9 mouse cellular contexts compared by ENCODE assay signal in genomic region chr7:30744022-30744598, GRCm38 (mm10). TPM values are rescaled to one million over a fixed set of nuclear protein-coding genes. Genes with fewer than 3 reads are reported as not detected.
A peak's percentile ranks its signal among the peaks of the same experiment; 100 is the strongest.
DNase-seq lines count a peak whose midpoint lies in the region; ATAC-seq and TF ChIP-seq lines count a peak whose summit lies in the region.
"Had no signal": no experiment of that assay in that cellular context is flagged by ENCODE, and none has a peak within 500 bp of the region (broad histone marks: within the 10 kb centered on the region; RNA-seq: fewer than 3 reads in every experiment).

No protein-coding gene starts in this region.

- H3K4me3 ChIP-seq in heart, embryonic 11.5 days (ENCODE audit: low read depth, low read length) = no peak overlapping the region
- no peak overlapping the region for H3K4me3 ChIP-seq in stomach, postnatal 0 days (ENCODE audit: low read depth, low read length)

- no peak for ATAC-seq in heart, embryonic 11.5 days (replicated peaks; ENCODE audit: insufficient number of reproducible peaks, low FRiP score, low TSS enrichment)
- ATAC-seq in stomach, postnatal 0 days (ENCODE audit: low FRiP score, low TSS enrichment) = no peak

- H3K9me3 ChIP-seq in heart, embryonic 11.5 days (replicated peaks; ENCODE audit: control insufficient read depth, low read length) = no peaks in the 10 kb centered on the region
- H3K9me3 ChIP-seq in stomach, postnatal 0 days (ENCODE audit: control insufficient read depth, low read length) = no peaks in the 10 kb centered on the region

- TF ChIP-seq CTCF in stomach, postnatal 0 days (IDR thresholded peaks at IDR 0.05; ENCODE audit: low read depth) = peak; percentile 14; the same call in 1 of the 2 replicates

- H3K27me3 ChIP-seq in heart, embryonic 11.5 days (ENCODE audit: control insufficient read depth, insufficient read depth, low read length) = no peaks in the 10 kb centered on the region
- no peaks in the 10 kb centered on the region for H3K27me3 ChIP-seq in stomach, postnatal 0 days (ENCODE audit: control insufficient read depth, insufficient read depth, low read length)

- no peak overlapping the region for H3K9ac ChIP-seq in heart, embryonic 11.5 days (ENCODE audit: low read depth, low read length)
- H3K9ac ChIP-seq in stomach, postnatal 0 days (ENCODE audit: low read length) = no peak overlapping the region

- no peaks in the 10 kb centered on the region for H3K36me3 ChIP-seq in heart, embryonic 11.5 days (ENCODE audit: control insufficient read depth, insufficient read depth, low read length)
- no peaks in the 10 kb centered on the region for H3K36me3 ChIP-seq in stomach, postnatal 0 days (ENCODE audit: control insufficient read depth, insufficient read depth, low read length)

- peaks cover 6% of the 10 kb centered on the region; the same call in 1 of the 2 replicates for H3K4me1 ChIP-seq in heart, embryonic 11.5 days (ENCODE audit: control insufficient read depth, insufficient read depth, low read length)
- 0 out of 2 replicates have a peak, but pooled peaks cover 2% of the 10 kb centered on the region for H3K4me1 ChIP-seq in stomach, postnatal 0 days (replicated peaks; ENCODE audit: control insufficient read depth, insufficient read depth)

- no peak overlapping the region for H3K27ac ChIP-seq in heart, embryonic 11.5 days (ENCODE audit: low read depth, low read length)
- no peak overlapping the region for H3K27ac ChIP-seq in stomach, postnatal 0 days (replicated peaks)

- peak; percentile 35 to 45 for DNase-seq in heart, adult 18-20 months
- DNase-seq in ovary, postnatal 36 days (ENCODE audit: low spot score) = peak; percentile 40
- DNase-seq in ovary, adult 18-20 months (ENCODE audit: low spot score) = no peak
- DNase-seq in kidney, postnatal 4 days = peak; percentile 66 to 72
- DNase-seq in stomach, postnatal 0 days (ENCODE audit: low spot score) = peak; percentile 41
- DNase-seq in embryo, embryonic 11 days = no peak
- no peak for DNase-seq in left cerebral cortex, adult 11 months (ENCODE audit: low spot score)

- no peak overlapping the region for H3K4me2 ChIP-seq in heart, embryonic 11.5 days
- H3K4me2 ChIP-seq in stomach, postnatal 0 days (replicated peaks; ENCODE audit: low read depth) = no peak overlapping the region

- 35% methylated on average over 4 of the region's 4 CpGs for WGBS in heart, embryonic 11.5 days (ENCODE audit: insufficient replicate concordance)
- WGBS in stomach, postnatal 0 days = 29% methylated on average over 4 of the region's 4 CpGs

- TF ChIP-seq EP300 in stomach, postnatal 0 days (optimal IDR thresholded peaks at IDR 0.05) = no peak

RNA-seq across cellular contexts. Expression of gene Gapdhs, which starts 0.6 kb away (rescaled TPM):
- not detected for total RNA-seq in heart, adult 18-20 months (2021)
- polyA plus RNA-seq in heart, embryonic 11.5 days (2014; fragmentation: Nextera tagmentation; extraction: Ambion mirVana) = 0.25 and 0.36 TPM in 2 replicates
- 0.27 and 0.30 TPM in 2 replicates for polyA plus RNA-seq in stomach, postnatal 0 days (2015; fragmentation: Nextera tagmentation; extraction: Ambion mirVana)
- total RNA-seq: megakaryocyte, adult 5-6 weeks had no signal

RNA-seq across cellular contexts. Expression of gene Sbsn, which starts 7.2 kb away (rescaled TPM):
- total RNA-seq in heart, adult 18-20 months (2021) = 1 to 10 TPM; 2.1 to 3.7 TPM
- 0.49 and 0.56 TPM in 2 replicates for polyA plus RNA-seq in heart, embryonic 11.5 days (2014; fragmentation: Nextera tagmentation; extraction: Ambion mirVana)
- 438 and 453 TPM in 2 replicates for polyA plus RNA-seq in stomach, postnatal 0 days (2015; fragmentation: Nextera tagmentation; extraction: Ambion mirVana)

RNA-seq across cellular contexts. Expression of gene Tmem147, which starts 14.8 kb away (rescaled TPM):
- total RNA-seq in heart, adult 18-20 months (2021) = 100 to 1,000 TPM; 238 to 252 TPM
- polyA plus RNA-seq in heart, embryonic 11.5 days (2014; fragmentation: Nextera tagmentation; extraction: Ambion mirVana) = 172 and 173 TPM in 2 replicates
- 210 and 221 TPM in 2 replicates for polyA plus RNA-seq in stomach, postnatal 0 days (2015; fragmentation: Nextera tagmentation; extraction: Ambion mirVana)

RNA-seq across cellular contexts. Expression of gene Dmkn, which starts 19.4 kb away (rescaled TPM):
- 1 to 10 TPM; 1.0 to 3.5 TPM for total RNA-seq in heart, adult 18-20 months (2021)
- 1.1 and 1.2 TPM in 2 replicates for polyA plus RNA-seq in heart, embryonic 11.5 days (2014; fragmentation: Nextera tagmentation; extraction: Ambion mirVana)
- 1,959 and 2,038 TPM in 2 replicates for polyA plus RNA-seq in stomach, postnatal 0 days (2015; fragmentation: Nextera tagmentation; extraction: Ambion mirVana)

RNA-seq across cellular contexts. Expression of gene Atp4a, which starts 32.1 kb away (rescaled TPM):
- under 1 TPM in 1 of 2 experiments, not detected in 1; 0.51 TPM for total RNA-seq in heart, adult 18-20 months (2021)
- 0.17 and 1.4 TPM in 2 replicates for polyA plus RNA-seq in heart, embryonic 11.5 days (2014; fragmentation: Nextera tagmentation; extraction: Ambion mirVana)
- polyA plus RNA-seq in stomach, postnatal 0 days (2015; fragmentation: Nextera tagmentation; extraction: Ambion mirVana) = 601 and 695 TPM in 2 replicates

Comparison
In these comparisons a context has a peak if more than half of its experiments do, and no peak if none do; other contexts are left out.
1. DNase-seq: peak in heart, adult 18-20 months (2 of 2), ovary, postnatal 36 days (single experiment), kidney, postnatal 4 days (2 of 2) and stomach, postnatal 0 days (single experiment); none in ovary, adult 18-20 months (single experiment), embryo, embryonic 11 days (single experiment) and left cerebral cortex, adult 11 months (single experiment).
2. RNA of gene Sbsn, which starts 7.2 kb away (polyA plus RNA-seq): 438 to 453 TPM in stomach, postnatal 0 days; 0.49 to 0.56 TPM in heart, embryonic 11.5 days; every median in the first group is over 100 times any median in the second.